Mouse (Mus musculus): Measurements from ENCODE around the gene Ap3d1.

DNA sequence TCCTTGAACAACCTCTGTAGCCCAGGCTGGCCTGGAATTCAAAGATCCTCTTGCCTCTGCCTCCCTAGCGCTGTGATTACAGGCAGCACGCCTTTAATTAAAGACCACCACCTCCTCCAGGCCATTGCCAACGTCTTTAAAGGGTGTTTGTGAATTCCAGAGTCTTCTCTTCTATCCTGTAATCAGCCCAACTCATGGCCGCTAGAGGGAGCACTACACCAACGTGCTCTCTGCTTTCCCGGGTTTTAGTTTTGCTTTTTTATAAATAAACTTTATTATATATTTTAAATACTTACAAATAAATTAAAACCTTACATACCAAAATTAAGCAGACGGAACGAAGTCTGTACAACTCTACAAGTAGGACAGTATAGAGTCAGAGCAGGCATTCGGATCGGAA lies 82.9 kb downstream of the Ap3d1 start:
- TF ChIP-seq POLR2A (IDR thresholded peaks at IDR 0.05; ENCODE audit: borderline replicate concordance, low read depth, low read length) = no peak
- TF ChIP-seq CTCF (IDR thresholded peaks at IDR 0.05; ENCODE audit: low read depth, low read length) = peak; percentile 56

Data from bone marrow macrophage, adult 2 months (primary cell).